Comparison of ENCODE assay signal across 20 mouse cellular contexts in the genomic region with DNA sequence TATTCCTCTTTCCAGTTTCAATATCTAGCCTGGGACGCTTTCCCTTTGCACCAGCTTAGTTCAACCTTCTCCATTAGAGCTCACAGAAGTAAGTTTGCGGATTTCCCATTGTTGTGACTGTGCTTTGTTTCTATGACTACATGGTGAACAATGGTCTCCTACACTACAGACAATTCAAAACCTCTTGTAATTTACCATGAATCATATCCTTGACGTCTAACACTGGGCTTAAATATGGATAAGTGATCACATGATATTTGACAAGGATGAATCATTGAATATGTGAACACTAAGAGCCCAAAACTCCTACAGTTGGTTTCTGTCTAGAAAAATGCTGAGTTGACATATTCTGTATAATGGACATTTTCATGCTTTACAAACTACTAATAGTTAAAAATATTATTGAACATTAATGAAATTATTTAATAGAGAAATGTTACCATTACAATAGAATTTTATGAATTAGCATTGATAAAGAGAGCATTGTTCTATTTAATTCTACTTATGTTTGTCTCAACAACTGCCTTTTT.
DNase-seq lines count a peak whose midpoint lies in the region; ATAC-seq lines count a peak whose summit lies in the region.
"Had no signal": no experiment of that assay in that cellular context is flagged by ENCODE, and none has a peak within 500 bp of the region (broad histone marks: within the 10 kb centered on the region; RNA-seq: fewer than 3 reads in every experiment).

No protein-coding gene starts in this region.

- H3K4me2 ChIP-seq in forebrain, embryonic 12.5 days: no peak overlapping the region
- H3K4me2 ChIP-seq in forebrain, embryonic 11.5 days (ENCODE audit: low read depth, low read length, severe bottlenecking): no peak overlapping the region
- no peak overlapping the region for H3K4me2 ChIP-seq in neural tube, embryonic 12.5 days (replicated peaks)
- H3K4me2 ChIP-seq: embryonic facial prominence, embryonic 13.5 days; hindbrain, embryonic 12.5 days had no signal

- H3K4me3 ChIP-seq in forebrain, embryonic 12.5 days (replicated peaks): no peak overlapping the region
- H3K4me3 ChIP-seq in forebrain, embryonic 11.5 days (ENCODE audit: low read depth, low read length): no peak overlapping the region
- H3K4me3 ChIP-seq in neural tube, embryonic 12.5 days: no peak overlapping the region
- no peak overlapping the region for H3K4me3 ChIP-seq in midbrain, embryonic 10.5 days
- H3K4me3 ChIP-seq: embryonic facial prominence, embryonic 13.5 days; forebrain, embryonic 10.5 days; heart, embryonic 10.5 days; hindbrain, embryonic 12.5 days had no signal

- H3K9ac ChIP-seq in forebrain, embryonic 12.5 days: no peak overlapping the region
- no peak overlapping the region for H3K9ac ChIP-seq in forebrain, embryonic 11.5 days (ENCODE audit: low read length)
- no peak overlapping the region for H3K9ac ChIP-seq in neural tube, embryonic 12.5 days
- H3K9ac ChIP-seq: embryonic facial prominence, embryonic 13.5 days; hindbrain, embryonic 12.5 days had no signal

- no peaks in the 10 kb centered on the region for H3K27me3 ChIP-seq in forebrain, embryonic 12.5 days
- no peaks in the 10 kb centered on the region for H3K27me3 ChIP-seq in forebrain, embryonic 11.5 days (ENCODE audit: control insufficient read depth, insufficient read depth, low read length)
- no peaks in the 10 kb centered on the region for H3K27me3 ChIP-seq in neural tube, embryonic 12.5 days (replicated peaks)
- no peaks in the 10 kb centered on the region for H3K27me3 ChIP-seq in midbrain, embryonic 10.5 days (ENCODE audit: low read depth, poor library complexity, severe bottlenecking)
- H3K27me3 ChIP-seq: embryonic facial prominence, embryonic 13.5 days; hindbrain, embryonic 12.5 days had no signal

- ATAC-seq in forebrain, embryonic 12.5 days (ENCODE audit: low FRiP score): 0 out of 2 replicates have a peak, but pooled peaks have one; percentile 5
- ATAC-seq in forebrain, embryonic 11.5 days (replicated peaks; ENCODE audit: low FRiP score): no peak
- peak; percentile 37; the same call in 1 of the 2 replicates for ATAC-seq in neural tube, embryonic 12.5 days (ENCODE audit: low FRiP score, low read depth)
- no peak for ATAC-seq in erythroblast, adult 5-6 weeks (replicated peaks; ENCODE audit: low FRiP score, poor library complexity, severe bottlenecking)
- ATAC-seq: inflammation-experienced regulatory T-cells, adult 6 months had no signal

- no peak overlapping the region for H3K27ac ChIP-seq in forebrain, embryonic 12.5 days
- no peak overlapping the region for H3K27ac ChIP-seq in forebrain, embryonic 11.5 days (ENCODE audit: low read depth, low read length)
- no peak overlapping the region for H3K27ac ChIP-seq in neural tube, embryonic 12.5 days
- H3K27ac ChIP-seq in midbrain, embryonic 10.5 days (replicated peaks): no peak overlapping the region
- H3K27ac ChIP-seq: embryonic facial prominence, embryonic 13.5 days; forebrain, embryonic 10.5 days; heart, embryonic 10.5 days had no signal

- 65% methylated on average over 3 of the region's 3 CpGs for WGBS in forebrain, embryonic 12.5 days
- 75% methylated on average over 3 of the region's 3 CpGs for WGBS in forebrain, embryonic 11.5 days
- WGBS in neural tube, embryonic 12.5 days: 77% methylated on average over 3 of the region's 3 CpGs
- 86% methylated on average over 3 of the region's 3 CpGs for WGBS in midbrain, embryonic 10.5 days

- H3K9me3 ChIP-seq in forebrain, embryonic 12.5 days: no peaks in the 10 kb centered on the region
- H3K9me3 ChIP-seq in forebrain, embryonic 11.5 days (ENCODE audit: control insufficient read depth, low read length): no peaks in the 10 kb centered on the region
- H3K9me3 ChIP-seq in neural tube, embryonic 12.5 days: no peaks in the 10 kb centered on the region
- no peaks in the 10 kb centered on the region for H3K9me3 ChIP-seq in midbrain, embryonic 10.5 days (replicated peaks)
- H3K9me3 ChIP-seq: embryonic facial prominence, embryonic 13.5 days; forebrain, embryonic 10.5 days; heart, embryonic 10.5 days; hindbrain, embryonic 12.5 days had no signal

- no peaks in the 10 kb centered on the region for H3K36me3 ChIP-seq in forebrain, embryonic 12.5 days (replicated peaks)
- no peaks in the 10 kb centered on the region for H3K36me3 ChIP-seq in forebrain, embryonic 11.5 days (ENCODE audit: control insufficient read depth, insufficient read depth, low read length)
- H3K36me3 ChIP-seq in neural tube, embryonic 12.5 days: no peaks in the 10 kb centered on the region
- H3K36me3 ChIP-seq in midbrain, embryonic 10.5 days: no peaks in the 10 kb centered on the region
- H3K36me3 ChIP-seq: embryonic facial prominence, embryonic 13.5 days; forebrain, embryonic 10.5 days; heart, embryonic 10.5 days; hindbrain, embryonic 12.5 days had no signal

- no peak for DNase-seq in forebrain, embryonic 11.5 days (ENCODE audit: low spot score)
- no peak for DNase-seq in neural tube, embryonic 10.5 days (ENCODE audit: extremely low spot score, low spot score)
- DNase-seq in mesoderm, embryonic 11.5 days (ENCODE audit: low read depth, low spot score): peak; percentile 3
- no peak for DNase-seq in midbrain, embryonic 10.5 days (ENCODE audit: low spot score)
- DNase-seq: adrenal gland, postnatal 10 days; cerebellum, adult 11 months; cerebellum, adult 8-10 months; cerebellum, postnatal 25 days; gastrocnemius, postnatal 10 days; heart, adult 18-20 months; heart, postnatal 10 days; heart, postnatal 4 days had no signal

- peaks cover 4% of the 10 kb centered on the region; the same call in 1 of the 2 replicates for H3K4me1 ChIP-seq in forebrain, embryonic 12.5 days
- 0 out of 2 replicates have a peak, but pooled peaks cover 3% of the 10 kb centered on the region for H3K4me1 ChIP-seq in forebrain, embryonic 11.5 days (replicated peaks; ENCODE audit: control insufficient read depth, insufficient read depth, low read length)
- H3K4me1 ChIP-seq in neural tube, embryonic 12.5 days: no peaks in the 10 kb centered on the region
- no peaks in the 10 kb centered on the region for H3K4me1 ChIP-seq in midbrain, embryonic 10.5 days
- H3K4me1 ChIP-seq: embryonic facial prominence, embryonic 13.5 days; heart, embryonic 10.5 days had no signal

Comparison
In these comparisons a context has a peak if more than half of its experiments do, and no peak if none do; other contexts are left out.
1. ATAC-seq: peak in forebrain, embryonic 12.5 days (single experiment) and neural tube, embryonic 12.5 days (single experiment); none in forebrain, embryonic 11.5 days (single experiment) and erythroblast, adult 5-6 weeks (single experiment).